Mouse (Mus musculus) lung, adult 18-20 months (tissue): Measurements from ENCODE around the gene Selenot.

Experiments used
- DNase-seq, 2 experiments: peaks; one replicate each; pipeline ENCODE4 v3.0.0; 2022; ENCODE audit warnings: mixed read lengths in 2 of 2

Selenot gene

GRCm38 (mm10) chr3:58636406-58637295 lies 60.2 kb downstream of the Selenot start, which contains the start of gene Erich6:
TSS of gene Erich6 (minus strand) at chr3:58637207.
- DNase-seq = peak; percentile 10 to 20
